Mouse (Mus musculus): ENCODE measurements at regions not wholly inside any gene's neighbourhood (a gene's known extent, or its start where the extent isn't known, plus 50 kb on each side); places are given as distances from the start of the nearest gene placed in this dataset.
A peak's percentile ranks its signal among the peaks of the same experiment; 100 is the strongest.

DNA sequence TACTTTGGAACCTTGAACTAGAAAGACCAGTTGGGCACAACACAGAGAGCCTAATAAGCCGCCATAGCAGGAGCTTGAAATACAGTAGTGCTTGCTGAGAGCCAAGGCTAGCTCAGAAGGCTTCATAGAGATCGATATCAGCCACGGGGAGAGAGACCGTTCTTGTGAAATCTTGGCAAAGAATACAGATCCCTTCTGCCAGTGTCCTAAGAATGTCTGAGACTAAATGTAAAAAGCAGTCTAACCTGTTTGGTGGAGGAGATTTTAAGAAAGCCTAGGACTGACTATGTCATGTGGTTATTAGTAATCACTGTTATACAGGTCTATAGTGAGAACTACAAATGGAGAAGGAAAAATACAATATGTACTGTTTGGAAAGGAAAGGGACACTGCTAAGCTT lies 59.1 kb upstream of the Klf3 start:
- DNase-seq (ENCODE audit: low read depth) = no peak

GRCm38 (mm10) chr5:64744455-64744854 lies 58.7 kb upstream of the Klf3 start:
- no peak for DNase-seq (ENCODE audit: low read depth)

- no peak for DNase-seq (ENCODE audit: low read depth)
Observed at GRCm38 (mm10) chr5:64747461-64747860, 55.7 kb upstream of the Klf3 start.

- no peak for DNase-seq (ENCODE audit: low read depth)
Observed at GRCm38 (mm10) chr5:64749415-64750166, 53.6 kb upstream of the Klf3 start.

- DNase-seq (ENCODE audit: low read depth) = no peak
Observed at GRCm38 (mm10) chr5:64750406-64750805, 52.8 kb upstream of the Klf3 start.

- no peak for DNase-seq (ENCODE audit: low read depth)
Observed at GRCm38 (mm10) chr5:64750976-64751656, 52.1 kb upstream of the Klf3 start.

- peak; percentile 10 for DNase-seq (ENCODE audit: low read depth)
Observed at GRCm38 (mm10) chr5:64753142-64753750, 49.9 kb upstream of the Klf3 start.
